28 mouse cellular contexts compared by ENCODE assay signal in the genomic region with DNA sequence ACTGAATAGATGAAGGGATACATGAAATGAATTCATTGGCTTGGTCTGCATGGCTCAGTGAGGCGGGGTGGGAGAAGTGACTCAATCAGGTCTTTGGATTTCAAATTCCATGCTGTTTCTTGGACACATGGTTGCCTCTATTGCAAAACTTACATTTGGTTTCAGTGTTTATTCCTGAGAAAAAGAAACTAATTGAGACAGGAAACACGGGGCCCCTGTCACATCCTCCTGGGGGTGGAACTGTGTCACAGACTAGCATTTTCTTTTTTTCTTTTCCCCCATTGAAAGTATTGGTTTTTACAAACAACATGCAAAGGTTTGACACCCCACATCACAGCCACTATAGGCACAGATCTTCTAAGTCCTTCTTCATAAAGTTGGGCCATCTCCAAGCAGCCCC.
DNase-seq lines count a peak whose midpoint lies in the region; ATAC-seq and TF ChIP-seq lines count a peak whose summit lies in the region.
"Had no signal": no experiment of that assay in that cellular context is flagged by ENCODE, and none has a peak within 500 bp of the region (broad histone marks: within the 10 kb centered on the region; RNA-seq: fewer than 3 reads in every experiment).

No protein-coding gene starts in this region.

- intact Hi-C loops in heart, postnatal 36 days (cut with DNase I), result no loop called here

- no peaks in the 10 kb centered on the region for H3K36me3 ChIP-seq in thymus, adult 2 months (ENCODE audit: control insufficient read depth, insufficient read depth, low read length)
- H3K36me3 ChIP-seq: embryonic facial prominence, embryonic 13.5 days; heart, embryonic 13.5 days; hindbrain, embryonic 15.5 days; limb, embryonic 12.5 days; midbrain, embryonic 10.5 days had no signal

- TF ChIP-seq CTCF in thymus, adult 2 months (IDR thresholded peaks at IDR 0.05; ENCODE audit: borderline replicate concordance, control insufficient read depth, extremely low read depth, insufficient read depth, low read length, poor library complexity), result no peak

- H3K27ac ChIP-seq in thymus, adult 2 months (ENCODE audit: control insufficient read depth, insufficient read depth, low read length), result no peak overlapping the region
- H3K27ac ChIP-seq: embryonic facial prominence, embryonic 13.5 days; heart, adult 2 months; heart, embryonic 13.5 days; hindbrain, embryonic 15.5 days; limb, embryonic 12.5 days; macrophage; midbrain, embryonic 10.5 days had no signal

- no peaks in the 10 kb centered on the region; the same call in 1 of the 2 replicates for H3K4me1 ChIP-seq in thymus, adult 2 months (replicated peaks; ENCODE audit: control insufficient read depth, insufficient read depth, low read length)
- H3K4me1 ChIP-seq: embryonic facial prominence, embryonic 13.5 days; heart, embryonic 13.5 days; hindbrain, embryonic 15.5 days; limb, embryonic 12.5 days; midbrain, embryonic 10.5 days had no signal

- 50% methylated on average over 2 of the region's 2 CpGs for WGBS in thymus, adult 2 months

- TF ChIP-seq POLR2A in thymus, adult 2 months (IDR thresholded peaks at IDR 0.05; ENCODE audit: control insufficient read depth, extremely low read depth, insufficient read depth, low read length, poor library complexity), result no peak

- no peak overlapping the region for H3K4me3 ChIP-seq in thymus, adult 2 months (ENCODE audit: control insufficient read depth, insufficient read depth, low read length)
- H3K4me3 ChIP-seq: embryonic facial prominence, embryonic 13.5 days; heart, adult 2 months; heart, embryonic 13.5 days; hindbrain, embryonic 15.5 days; limb, embryonic 12.5 days; midbrain, embryonic 10.5 days had no signal

- peak; percentile 54 for ATAC-seq in common myeloid progenitor, adult 5-6 weeks (replicated peaks; ENCODE audit: low read depth, poor library complexity, severe bottlenecking)
- ATAC-seq in megakaryocyte progenitor cell, adult 5-6 weeks (replicated peaks; ENCODE audit: poor library complexity), result peak; percentile 73
- no peak for ATAC-seq in erythroblast, adult 5-6 weeks (replicated peaks; ENCODE audit: low FRiP score, poor library complexity, severe bottlenecking)
- ATAC-seq: forebrain, embryonic 16.5 days; intestine, embryonic 16.5 days; liver, postnatal 0 days; Patski had no signal

- H3K27me3 ChIP-seq in thymus, adult 2 months (ENCODE audit: control insufficient read depth, insufficient read depth, low read length), result no peaks in the 10 kb centered on the region
- H3K27me3 ChIP-seq: embryonic facial prominence, embryonic 13.5 days; heart, embryonic 13.5 days; hindbrain, embryonic 15.5 days; limb, embryonic 12.5 days; Patski had no signal

- DNase-seq in thymus, postnatal 0 days (ENCODE audit: low spot score), result peak; percentile 51
- DNase-seq in thymus, adult 2 months, result no peak
- peak; percentile 31 for DNase-seq in CD4-positive, CD25-positive, alpha-beta regulatory T cell, adult 2 months (ENCODE audit: low read depth, low spot score)
- no peak for DNase-seq in layer of hippocampus, adult 18-20 months (ENCODE audit: low spot score in 2 of 2)
- DNase-seq in heart, postnatal 36 days, result no peak
- DNase-seq: adrenal gland, adult 8-10 months; cerebellum, adult 18-20 months; cerebellum, postnatal 25 days; embryo, embryonic 11 days; gastrocnemius, postnatal 10 days; heart, adult 2 months; kidney, adult 9 months; kidney, postnatal 25 days; layer of hippocampus, postnatal 36 days; liver, postnatal 0 days; right cerebral cortex, postnatal 14 days had no signal

Comparison
In these comparisons a context has a peak if more than half of its experiments do, and no peak if none do; other contexts are left out.
1. DNase-seq: peak in thymus, postnatal 0 days (single experiment) and CD4-positive, CD25-positive, alpha-beta regulatory T cell, adult 2 months (single experiment); none in thymus, adult 2 months (single experiment), layer of hippocampus, adult 18-20 months (0 of 2) and heart, postnatal 36 days (0 of 2).